Mouse (Mus musculus): Measurements from ENCODE around the gene Dnm1. TPM values are rescaled to one million over a fixed set of nuclear protein-coding genes. Genes with fewer than 3 reads are reported as not detected.

Gene Dnm1
- 1 to 10 TPM; 4.0 to 5.5 TPM for total RNA-seq (2021)
- polyA plus RNA-seq (2012; rRNA removed): 20.4 and 23.1 TPM in 2 replicates
- long read RNA-seq: 0 reads

GRCm38 (mm10) chr2:32353007-32353542 lies at the start of gene Dnm1:
Dnm1 (minus strand) TSS chr2:32353338.
- peak within 1 kb of the TSS; percentile 92 for H3K9ac ChIP-seq (ENCODE audit: low read depth, low read length)
- H3K27ac ChIP-seq: peak within 1 kb of the TSS; percentile 61
- no peaks in the 10 kb centered on the region for H3K79me2 ChIP-seq (replicated peaks; ENCODE audit: control insufficient read depth, insufficient read depth, low read length)
- TF ChIP-seq CTCF (IDR thresholded peaks at IDR 0.05) (no peak), POLR2A (IDR thresholded peaks at IDR 0.05; ENCODE audit: insufficient read depth, low read depth, low read length) (no peak), EP300 (IDR thresholded peaks at IDR 0.05; ENCODE audit: insufficient read depth, low read depth, low read length) (no peak)
- H3K4me3 ChIP-seq: peak within 1 kb of the TSS; percentile 66
- H3K27me3 ChIP-seq (ENCODE audit: control insufficient read depth, insufficient read depth, low read length): peaks cover 7% of the 10 kb centered on the region
- H3K4me1 ChIP-seq (ENCODE audit: control insufficient read depth, insufficient read depth, low read length): no peaks in the 10 kb centered on the region; the same call in 1 of the 2 replicates
- no peaks in the 10 kb centered on the region for H3K36me3 ChIP-seq (ENCODE audit: control insufficient read depth, insufficient read depth, low read length)
- 1% methylated on average over 63 of the region's 63 CpGs for WGBS
- intact Hi-C loops (cut with DNase I): loop anchor here (2.0 kb wide), 2 partner anchors 52 to 134 kb away; no protein-coding TSS in a partner anchor
- peak; percentile 91 to 97 for DNase-seq

GRCm38 (mm10) chr2:32396695-32397094 lies 43.6 kb upstream of the Dnm1 start:
- no peak for DNase-seq
- no peaks in the 10 kb centered on the region for H3K36me3 ChIP-seq (ENCODE audit: control insufficient read depth, insufficient read depth, low read length)
- no peaks in the 10 kb centered on the region for H3K27me3 ChIP-seq (ENCODE audit: control insufficient read depth, insufficient read depth, low read length)
- H3K9ac ChIP-seq (ENCODE audit: low read depth, low read length): peak overlapping the region; percentile 89
- 0 out of 2 replicates have a peak, but pooled peaks cover 1% of the 10 kb centered on the region for H3K79me2 ChIP-seq (replicated peaks; ENCODE audit: control insufficient read depth, insufficient read depth, low read length)
- H3K4me1 ChIP-seq (ENCODE audit: control insufficient read depth, insufficient read depth, low read length): peaks cover 4% of the 10 kb centered on the region
- intact Hi-C loops (cut with DNase I): loop anchor here (2.0 kb wide), 1 partner anchor 28 kb away; no protein-coding TSS in a partner anchor
- WGBS: under 1% methylated on average over 15 of the region's 15 CpGs
- peak overlapping the region; percentile 86 for H3K27ac ChIP-seq
- TF ChIP-seq POLR2A (IDR thresholded peaks at IDR 0.05; ENCODE audit: insufficient read depth, low read depth, low read length) (no peak), CTCF (IDR thresholded peaks at IDR 0.05) (no peak), EP300 (IDR thresholded peaks at IDR 0.05; ENCODE audit: insufficient read depth, low read depth, low read length) (no peak)
- peak overlapping the region; percentile 92 for H3K4me3 ChIP-seq

DNA sequence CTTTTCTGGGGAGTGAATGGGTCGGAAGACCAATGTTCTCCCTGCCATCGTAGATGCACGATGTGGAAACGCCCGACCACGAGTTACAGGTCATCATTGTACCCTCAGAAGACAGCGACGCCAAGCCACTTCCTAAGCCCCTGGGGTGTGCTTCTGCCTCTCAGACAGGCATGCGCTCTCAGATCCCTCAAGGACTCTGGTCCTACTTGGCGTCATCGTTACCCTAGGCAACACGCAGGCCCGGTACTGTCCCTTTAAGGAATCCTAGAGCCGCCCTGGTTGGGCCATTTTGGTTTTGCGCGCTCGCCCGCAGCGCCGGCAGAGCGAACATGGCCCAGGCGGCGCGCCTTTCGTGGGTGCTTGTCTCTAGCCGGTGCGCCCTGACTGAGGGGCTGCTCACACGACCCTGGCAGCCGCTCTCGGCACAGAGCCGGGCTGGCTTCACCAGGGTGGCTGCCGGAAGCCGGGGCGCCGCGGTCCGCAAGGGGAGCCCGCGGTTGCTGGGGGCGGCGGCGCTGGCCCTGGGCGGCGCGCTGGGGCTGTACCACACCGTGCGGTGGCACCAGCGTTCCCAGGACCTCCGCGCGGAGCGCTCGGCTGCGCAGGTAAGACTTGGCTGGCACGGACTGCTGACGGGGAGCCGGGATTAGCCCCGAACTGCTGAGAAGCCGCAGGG lies 42.9 kb upstream of the Dnm1 start:
- H3K79me2 ChIP-seq (replicated peaks; ENCODE audit: control insufficient read depth, insufficient read depth, low read length): 0 out of 2 replicates have a peak, but pooled peaks cover 1% of the 10 kb centered on the region
- no peaks in the 10 kb centered on the region for H3K27me3 ChIP-seq (ENCODE audit: control insufficient read depth, insufficient read depth, low read length)
- H3K4me1 ChIP-seq (ENCODE audit: control insufficient read depth, insufficient read depth, low read length): peaks cover 4% of the 10 kb centered on the region
- TF ChIP-seq EP300 (IDR thresholded peaks at IDR 0.05; ENCODE audit: insufficient read depth, low read depth, low read length) (peak; percentile 16; the same call in 1 of the 2 replicates), POLR2A (IDR thresholded peaks at IDR 0.05; ENCODE audit: insufficient read depth, low read depth, low read length) (peak; percentile 62), CTCF (IDR thresholded peaks at IDR 0.05) (peak; percentile 39)
- H3K27ac ChIP-seq: peak overlapping the region; percentile 86
- peak overlapping the region; percentile 92 for H3K4me3 ChIP-seq
- intact Hi-C loops (cut with DNase I): loop anchor here (1.0 to 2.0 kb wide), 3 partner anchors 15 to 33 kb away; partner anchors contain the start of gene 1110008P14Rik
- DNase-seq: peak; percentile 90 to 94
- under 1% methylated on average over 50 of the region's 59 CpGs for WGBS
- peak overlapping the region; percentile 89 for H3K9ac ChIP-seq (ENCODE audit: low read depth, low read length)
- no peaks in the 10 kb centered on the region for H3K36me3 ChIP-seq (ENCODE audit: control insufficient read depth, insufficient read depth, low read length)

- 0 out of 2 replicates have a peak, but pooled peaks cover 1% of the 10 kb centered on the region for H3K79me2 ChIP-seq (replicated peaks; ENCODE audit: control insufficient read depth, insufficient read depth, low read length)
- no peaks in the 10 kb centered on the region for H3K27me3 ChIP-seq (ENCODE audit: control insufficient read depth, insufficient read depth, low read length)
- H3K9ac ChIP-seq (ENCODE audit: low read depth, low read length): peak within 1 kb of the TSS; percentile 89
- whole genome bisulfite sequencing: under 1% methylated on average over 31 of the region's 31 CpGs
- peak; percentile 94 to 98 for DNase-seq
- no peaks in the 10 kb centered on the region for H3K36me3 ChIP-seq (ENCODE audit: control insufficient read depth, insufficient read depth, low read length)
- H3K4me3 ChIP-seq: peak within 1 kb of the TSS; percentile 92
- peaks cover 4% of the 10 kb centered on the region for H3K4me1 ChIP-seq (ENCODE audit: control insufficient read depth, insufficient read depth, low read length)
- H3K27ac ChIP-seq: peak within 1 kb of the TSS; percentile 86
- intact Hi-C loops (cut with DNase I): loop anchor here (1.0 to 2.0 kb wide), 2 partner anchors 15 to 32 kb away; partner anchors contain the start of gene 1110008P14Rik
- TF ChIP-seq CTCF (IDR thresholded peaks at IDR 0.05) (no peak), POLR2A (IDR thresholded peaks at IDR 0.05; ENCODE audit: insufficient read depth, low read depth, low read length) (peak; percentile 80), EP300 (IDR thresholded peaks at IDR 0.05; ENCODE audit: insufficient read depth, low read depth, low read length) (0 out of 2 replicates have a peak, but pooled peaks have one; percentile 30)
Observed at GRCm38 (mm10) chr2:32395484-32395945, 42.4 kb upstream of the Dnm1 start, which contains the start of gene Ptges2. Ptges2 (plus strand) TSS chr2:32395896.

GRCm38 (mm10) chr2:32394973-32395372 lies 41.8 kb upstream of the Dnm1 start:
- 3% methylated on average over 8 of the region's 8 CpGs for WGBS
- peak; percentile 45 to 56 for DNase-seq
- intact Hi-C loops (cut with DNase I): loop anchor here (1.0 to 2.0 kb wide), 2 partner anchors 14 to 32 kb away; partner anchors contain the start of gene 1110008P14Rik

More at GRCm38 (mm10) chr2:32394973-32395372, 41.8 kb upstream of the Dnm1 start:
- Histone ChIP-seq H3K27me3 (ENCODE audit: control insufficient read depth, insufficient read depth, low read length) (no peaks in the 10 kb centered on the region), H3K79me2 (replicated peaks; ENCODE audit: control insufficient read depth, insufficient read depth, low read length) (0 out of 2 replicates have a peak, but pooled peaks cover 1% of the 10 kb centered on the region), H3K36me3 (ENCODE audit: control insufficient read depth, insufficient read depth, low read length) (no peaks in the 10 kb centered on the region), H3K27ac (peak overlapping the region; percentile 86), H3K4me3 (peak overlapping the region; percentile 92), H3K4me1 (ENCODE audit: control insufficient read depth, insufficient read depth, low read length) (peaks cover 4% of the 10 kb centered on the region), H3K9ac (ENCODE audit: low read depth, low read length) (peak overlapping the region; percentile 60)
- TF ChIP-seq CTCF (IDR thresholded peaks at IDR 0.05) (peak; percentile 68), EP300 (IDR thresholded peaks at IDR 0.05; ENCODE audit: insufficient read depth, low read depth, low read length) (no peak)
